ENCODE assay signal across 8 mouse cellular contexts in genomic region chr12:87299037-87299656, GRCm38 (mm10). TPM values are rescaled to one million over a fixed set of nuclear protein-coding genes. Genes with fewer than 3 reads are reported as not detected.
DNase-seq lines count a peak whose midpoint lies in the region; ATAC-seq and TF ChIP-seq lines count a peak whose summit lies in the region.

No protein-coding gene starts in this region.

- H3K4me3 ChIP-seq in layer of hippocampus, adult 2 months, result peak overlapping the region; percentile 66
- peak overlapping the region; percentile 66 for H3K4me3 ChIP-seq in bone marrow macrophage, adult 2 months (ENCODE audit: insufficient read depth, low read length)
- peak overlapping the region; percentile 62 for H3K4me3 ChIP-seq in forebrain, embryonic 14.5 days (ENCODE audit: low read depth, low read length)
- H3K4me3 ChIP-seq in limb, embryonic 13.5 days, result peak overlapping the region; percentile 77
- peak overlapping the region; percentile 72 for H3K4me3 ChIP-seq in neural tube, embryonic 13.5 days

- TF ChIP-seq CTCF in layer of hippocampus, adult 2 months (conservative IDR thresholded peaks at IDR 0.05), result peak; percentile 46
- TF ChIP-seq CTCF in bone marrow macrophage, adult 2 months (IDR thresholded peaks at IDR 0.05; ENCODE audit: low read depth, low read length), result no peak

- TF ChIP-seq POLR2A in bone marrow macrophage, adult 2 months (IDR thresholded peaks at IDR 0.05; ENCODE audit: borderline replicate concordance, low read depth, low read length), result no peak

- intact Hi-C loops in gastrocnemius, postnatal 14 days (cut with DNase I; ENCODE audit: low total_unique reads), result no loop called here

- H3K27me3 ChIP-seq in forebrain, embryonic 14.5 days (replicated peaks; ENCODE audit: control insufficient read depth, insufficient read depth, low read length), result 0 out of 2 replicates have a peak, but pooled peaks cover 20% of the 10 kb centered on the region
- H3K27me3 ChIP-seq in limb, embryonic 13.5 days, result peaks cover 40% of the 10 kb centered on the region
- H3K27me3 ChIP-seq in neural tube, embryonic 13.5 days, result peaks cover 37% of the 10 kb centered on the region

- no peak overlapping the region for H3K27ac ChIP-seq in layer of hippocampus, adult 2 months
- H3K27ac ChIP-seq in bone marrow macrophage, adult 2 months (ENCODE audit: insufficient read depth, low read depth, low read length), result no peak overlapping the region
- no peak overlapping the region for H3K27ac ChIP-seq in forebrain, embryonic 14.5 days (ENCODE audit: low read depth, low read length)
- no peak overlapping the region for H3K27ac ChIP-seq in limb, embryonic 13.5 days
- no peak overlapping the region for H3K27ac ChIP-seq in neural tube, embryonic 13.5 days (replicated peaks)

- peak; percentile 50 for ATAC-seq in forebrain, embryonic 14.5 days
- ATAC-seq in limb, embryonic 13.5 days (ENCODE audit: low FRiP score, low read depth), result peak; percentile 41
- ATAC-seq in neural tube, embryonic 13.5 days (ENCODE audit: low read depth), result peak; percentile 79

- H3K4me1 ChIP-seq in bone marrow macrophage, adult 2 months (ENCODE audit: control insufficient read depth, insufficient read depth, low read length), result no peaks in the 10 kb centered on the region
- 0 out of 2 replicates have a peak, but pooled peaks cover 3% of the 10 kb centered on the region for H3K4me1 ChIP-seq in forebrain, embryonic 14.5 days (ENCODE audit: control insufficient read depth, insufficient read depth, low read length)
- H3K4me1 ChIP-seq in limb, embryonic 13.5 days, result peaks cover 16% of the 10 kb centered on the region; the same call in 1 of the 2 replicates
- H3K4me1 ChIP-seq in neural tube, embryonic 13.5 days (replicated peaks), result peaks cover 18% of the 10 kb centered on the region

- H3K9me3 ChIP-seq in forebrain, embryonic 14.5 days (replicated peaks; ENCODE audit: control insufficient read depth, low read length), result no peaks in the 10 kb centered on the region
- no peaks in the 10 kb centered on the region for H3K9me3 ChIP-seq in limb, embryonic 13.5 days
- H3K9me3 ChIP-seq in neural tube, embryonic 13.5 days, result no peaks in the 10 kb centered on the region

- H3K36me3 ChIP-seq in forebrain, embryonic 14.5 days (ENCODE audit: control insufficient read depth, insufficient read depth, low read length), result no peaks in the 10 kb centered on the region
- no peaks in the 10 kb centered on the region for H3K36me3 ChIP-seq in limb, embryonic 13.5 days
- H3K36me3 ChIP-seq in neural tube, embryonic 13.5 days, result no peaks in the 10 kb centered on the region

- peak overlapping the region; percentile 97 for H3K4me2 ChIP-seq in forebrain, embryonic 14.5 days (ENCODE audit: low read length)
- peak overlapping the region; percentile 97 for H3K4me2 ChIP-seq in limb, embryonic 13.5 days (replicated peaks)
- peak overlapping the region; percentile 98 for H3K4me2 ChIP-seq in neural tube, embryonic 13.5 days

- no peak for DNase-seq in layer of hippocampus, adult 2 months (ENCODE audit: low spot score in 2 of 2)
- no peak for DNase-seq in layer of hippocampus, adult 8-10 months (ENCODE audit: low spot score in 2 of 2)
- peak; percentile 27 for DNase-seq in forebrain, embryonic 14.5 days (ENCODE audit: low spot score)
- DNase-seq in gastrocnemius, postnatal 14 days, result no peak
- DNase-seq in layer of hippocampus, adult 9-11 months, result no peak

- WGBS in forebrain, embryonic 14.5 days, result 8% methylated on average over 28 of the region's 29 CpGs
- 7% methylated on average over 29 of the region's 29 CpGs for WGBS in limb, embryonic 13.5 days
- 8% methylated on average over 29 of the region's 29 CpGs for WGBS in neural tube, embryonic 13.5 days

- peak overlapping the region; percentile 74 for H3K9ac ChIP-seq in forebrain, embryonic 14.5 days (ENCODE audit: low read length)
- H3K9ac ChIP-seq in limb, embryonic 13.5 days, result peak overlapping the region; percentile 78
- H3K9ac ChIP-seq in neural tube, embryonic 13.5 days, result peak overlapping the region; percentile 74

RNA-seq across cellular contexts. Expression of gene Ism2, which starts 0.4 kb away (rescaled TPM):
- total RNA-seq in layer of hippocampus, adult 2 months (2021), result under 1 TPM; 0.32 to 0.33 TPM
- total RNA-seq in layer of hippocampus, adult 8-10 months (2022), result under 1 TPM in 2 of 4 experiments, not detected in 2; 0.29 TPM
- not detected in 2 replicates for polyA plus RNA-seq in bone marrow macrophage, adult 2 months (2012; ENCODE audit: insufficient read depth, insufficient read length, missing spikeins)
- 0.83 and 0.93 TPM in 2 replicates for polyA plus RNA-seq in forebrain, embryonic 14.5 days (2014; fragmentation: Nextera tagmentation; extraction: Ambion mirVana)
- polyA plus RNA-seq in limb, embryonic 13.5 days (2015; fragmentation: Nextera tagmentation; extraction: Ambion mirVana), result 1.4 and 1.5 TPM in 2 replicates
- 0.60 and 0.61 TPM in 2 replicates for polyA plus RNA-seq in neural tube, embryonic 13.5 days (2015; fragmentation: Nextera tagmentation; extraction: Ambion mirVana)
- total RNA-seq in gastrocnemius, postnatal 14 days (2021), result under 1 TPM in 1 of 2 experiments, not detected in 1; 0.08 TPM

RNA-seq across cellular contexts. Expression of gene Ahsa1, which starts 32.9 kb away (rescaled TPM):
- 100 to 1,000 TPM; 174 to 176 TPM for total RNA-seq in layer of hippocampus, adult 2 months (2021)
- total RNA-seq in layer of hippocampus, adult 8-10 months (2022), result 100 to 1,000 TPM; 150 to 192 (median 175) TPM
- polyA plus RNA-seq in bone marrow macrophage, adult 2 months (2012; ENCODE audit: insufficient read depth, insufficient read length, missing spikeins), result 117 and 124 TPM in 2 replicates
- 179 and 202 TPM in 2 replicates for polyA plus RNA-seq in forebrain, embryonic 14.5 days (2014; fragmentation: Nextera tagmentation; extraction: Ambion mirVana)
- 218 and 223 TPM in 2 replicates for polyA plus RNA-seq in limb, embryonic 13.5 days (2015; fragmentation: Nextera tagmentation; extraction: Ambion mirVana)
- 196 and 211 TPM in 2 replicates for polyA plus RNA-seq in neural tube, embryonic 13.5 days (2015; fragmentation: Nextera tagmentation; extraction: Ambion mirVana)
- total RNA-seq in gastrocnemius, postnatal 14 days (2021), result 100 to 1,000 TPM; 111 to 115 TPM

RNA-seq across cellular contexts. Expression of gene Vipas39, which starts 33.1 kb away (rescaled TPM):
- total RNA-seq in layer of hippocampus, adult 2 months (2021), result 10 to 100 TPM; 58.2 to 64.0 TPM
- total RNA-seq in layer of hippocampus, adult 8-10 months (2022), result 10 to 100 TPM; 56.4 to 62.0 (median 61.4) TPM
- polyA plus RNA-seq in bone marrow macrophage, adult 2 months (2012; ENCODE audit: insufficient read depth, insufficient read length, missing spikeins), result 87.0 and 97.7 TPM in 2 replicates
- polyA plus RNA-seq in forebrain, embryonic 14.5 days (2014; fragmentation: Nextera tagmentation; extraction: Ambion mirVana), result 78.2 and 87.1 TPM in 2 replicates
- polyA plus RNA-seq in limb, embryonic 13.5 days (2015; fragmentation: Nextera tagmentation; extraction: Ambion mirVana), result 51.9 and 52.2 TPM in 2 replicates
- polyA plus RNA-seq in neural tube, embryonic 13.5 days (2015; fragmentation: Nextera tagmentation; extraction: Ambion mirVana), result 56.9 and 58.2 TPM in 2 replicates
- 10 to 100 TPM in 1 of 2 experiments, 1 to 10 TPM in 1; 9.0 to 11.0 TPM for total RNA-seq in gastrocnemius, postnatal 14 days (2021)
